Mouse (Mus musculus): ENCODE data around the gene Gm8369. TPM values are rescaled to one million over a fixed set of nuclear protein-coding genes. Genes with fewer than 3 reads are reported as not detected.
A peak's percentile ranks its signal among the peaks of the same experiment; 100 is the strongest.
"Not testable (repeated sequence)": the region's sequence is repeated elsewhere in the genome, so short reads cannot be mapped to it uniquely, and the experiment has no call there.

The Gm8369 gene
- total and polyA plus RNA-seq, 2 experiments from 2014 or later: not detected

GRCm38 (mm10) chr19:11533888-11534445 is 48.2 kb downstream of the Gm8369 start:
- Histone ChIP-seq H3K27ac (ENCODE audit: low read depth) (no peak overlapping the region), H3K9ac (replicated peaks; ENCODE audit: low read depth, low read length) (no peak overlapping the region), H3K4me3 (ENCODE audit: low read depth, low read length) (no peak overlapping the region), H3K36me3 (replicated peaks; ENCODE audit: control insufficient read depth, insufficient read depth, low read length) (no peaks in the 10 kb centered on the region), H3K4me2 (ENCODE audit: low read depth, low read length) (no peak overlapping the region), H3K4me1 (ENCODE audit: control insufficient read depth, insufficient read depth) (no peaks in the 10 kb centered on the region), H3K27me3 (ENCODE audit: control insufficient read depth, insufficient read depth, low read length) (no peaks in the 10 kb centered on the region), H3K9me3 (replicated peaks; ENCODE audit: control insufficient read depth, low read length) (no peaks in the 10 kb centered on the region)
- no peak for DNase-seq (ENCODE audit: low spot score)
- TF ChIP-seq CTCF (IDR thresholded peaks at IDR 0.05; ENCODE audit: low read depth): no peak
- TF ChIP-seq EP300 (IDR thresholded peaks at IDR 0.05; ENCODE audit: low read depth): no peak
- WGBS: 28% methylated on average over 2 of the region's 2 CpGs
- ATAC-seq (ENCODE audit: insufficient read depth, low read depth): no peak

- DNase-seq (ENCODE audit: low spot score): no peak
These were observed 50.9 kb downstream of the Gm8369 start, which contains the start of gene Ms4a4d for GRCm38 (mm10) chr19:11536593-11536992. TSS of gene Ms4a4d (plus strand) at chr19:11536801.

DNA sequence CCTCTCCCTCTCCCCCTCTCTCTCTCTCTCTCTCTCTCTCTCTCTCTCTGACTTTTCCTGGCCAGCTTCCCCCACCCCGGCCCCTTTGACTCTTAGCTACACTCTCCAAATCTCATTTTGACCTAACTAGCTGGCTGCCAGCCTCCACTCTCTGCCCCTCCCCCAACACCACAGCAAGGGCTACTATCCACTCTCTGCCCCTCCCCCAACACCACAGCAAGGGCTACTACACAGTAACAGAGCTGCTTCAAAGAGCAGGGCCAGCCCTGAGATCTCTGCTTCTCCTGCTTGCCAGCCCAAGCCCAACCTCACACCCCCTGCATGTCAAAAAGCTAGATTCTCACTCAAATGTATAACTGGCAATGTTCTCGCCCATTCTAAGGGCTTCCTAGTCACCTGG is 51.6 kb downstream of the Gm8369 start:
- H3K9me3 ChIP-seq (replicated peaks; ENCODE audit: control insufficient read depth, low read length): no peaks in the 10 kb centered on the region
- DNase-seq (ENCODE audit: low spot score) (no peak), ATAC-seq (ENCODE audit: insufficient read depth, low read depth) (no peak)
- H3K27me3 ChIP-seq (ENCODE audit: control insufficient read depth, insufficient read depth, low read length): no peaks in the 10 kb centered on the region
- H3K4me1 ChIP-seq (ENCODE audit: control insufficient read depth, insufficient read depth): no peaks in the 10 kb centered on the region
- H3K4me3 ChIP-seq (ENCODE audit: low read depth, low read length): no peak overlapping the region
- no peaks in the 10 kb centered on the region for H3K36me3 ChIP-seq (replicated peaks; ENCODE audit: control insufficient read depth, insufficient read depth, low read length)
- no peak overlapping the region for H3K4me2 ChIP-seq (ENCODE audit: low read depth, low read length)
- H3K9ac ChIP-seq (replicated peaks; ENCODE audit: low read depth, low read length): no peak overlapping the region
- no peak overlapping the region for H3K27ac ChIP-seq (ENCODE audit: low read depth)
- TF ChIP-seq CTCF (IDR thresholded peaks at IDR 0.05; ENCODE audit: low read depth): no peak
- no peak for TF ChIP-seq EP300 (IDR thresholded peaks at IDR 0.05; ENCODE audit: low read depth)
- 30% methylated on average over 2 of the region's 2 CpGs for WGBS

More at GRCm38 (mm10) chr19:11536593-11536992, 50.9 kb downstream of the Gm8369 start, which contains the start of gene Ms4a4d:
- ATAC-seq (ENCODE audit: insufficient read depth, low read depth): 0 out of 2 replicates have a peak, but pooled peaks have one; percentile 24
- no peaks in the 10 kb centered on the region for H3K27me3 ChIP-seq (ENCODE audit: control insufficient read depth, insufficient read depth, low read length)
- no peaks in the 10 kb centered on the region for H3K9me3 ChIP-seq (replicated peaks; ENCODE audit: control insufficient read depth, low read length)
- 13% methylated on average over 7 of the region's 7 CpGs for WGBS
- H3K4me1 ChIP-seq (ENCODE audit: control insufficient read depth, insufficient read depth): no peaks in the 10 kb centered on the region
- H3K4me2 ChIP-seq (ENCODE audit: low read depth, low read length): no peak within 1 kb of the TSS
- no peak within 1 kb of the TSS for H3K9ac ChIP-seq (replicated peaks; ENCODE audit: low read depth, low read length)
- no peaks in the 10 kb centered on the region for H3K36me3 ChIP-seq (replicated peaks; ENCODE audit: control insufficient read depth, insufficient read depth, low read length)
- TF ChIP-seq EP300 (IDR thresholded peaks at IDR 0.05; ENCODE audit: low read depth) (no peak), CTCF (IDR thresholded peaks at IDR 0.05; ENCODE audit: low read depth) (no peak)
- H3K4me3 ChIP-seq (ENCODE audit: low read depth, low read length): no peak within 1 kb of the TSS
- no peak within 1 kb of the TSS for H3K27ac ChIP-seq (ENCODE audit: low read depth)

DNA sequence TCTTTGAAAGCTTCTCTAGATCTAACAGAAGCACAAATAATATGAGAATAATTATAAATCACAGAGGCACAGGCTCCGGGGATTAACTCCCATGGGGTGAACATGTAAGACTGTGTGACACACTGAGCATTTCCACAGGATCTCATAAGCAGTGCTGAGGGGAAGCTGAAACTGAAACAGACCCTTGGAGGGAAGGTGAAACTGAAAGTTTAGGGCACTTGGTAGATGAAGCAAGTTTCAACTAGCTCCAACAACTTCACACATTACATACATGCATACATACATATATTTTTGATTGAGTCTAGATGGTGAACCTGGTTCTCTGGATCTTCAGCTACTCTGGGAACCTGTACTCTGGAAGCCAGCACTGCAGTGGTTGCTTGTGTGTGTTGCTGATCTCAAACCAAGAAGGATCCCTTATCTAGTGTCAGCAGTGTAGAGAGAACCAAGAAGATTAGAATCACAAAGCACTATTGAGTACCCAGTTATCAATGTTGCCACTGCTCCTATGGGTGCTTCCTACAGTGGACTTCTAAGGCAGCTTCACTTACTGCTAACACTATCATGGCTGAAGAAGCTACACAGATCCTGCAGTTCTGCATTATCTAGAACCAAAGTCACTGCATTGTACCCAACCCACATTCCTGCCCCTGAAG is 54.6 kb downstream of the Gm8369 start:
- H3K27ac ChIP-seq (ENCODE audit: low read depth); H3K4me1 ChIP-seq (ENCODE audit: control insufficient read depth, insufficient read depth); H3K9me3 ChIP-seq (replicated peaks; ENCODE audit: control insufficient read depth, low read length); H3K4me3 ChIP-seq (ENCODE audit: low read depth, low read length); H3K27me3 ChIP-seq (ENCODE audit: control insufficient read depth, insufficient read depth, low read length); ATAC-seq (ENCODE audit: insufficient read depth, low read depth); H3K4me2 ChIP-seq (ENCODE audit: low read depth, low read length); H3K9ac ChIP-seq (replicated peaks; ENCODE audit: low read depth, low read length); DNase-seq (ENCODE audit: low spot score); H3K36me3 ChIP-seq (replicated peaks; ENCODE audit: control insufficient read depth, insufficient read depth, low read length): not testable (repeated sequence)
- 75% methylated on average over 1 of the region's 1 CpGs for WGBS

DNA sequence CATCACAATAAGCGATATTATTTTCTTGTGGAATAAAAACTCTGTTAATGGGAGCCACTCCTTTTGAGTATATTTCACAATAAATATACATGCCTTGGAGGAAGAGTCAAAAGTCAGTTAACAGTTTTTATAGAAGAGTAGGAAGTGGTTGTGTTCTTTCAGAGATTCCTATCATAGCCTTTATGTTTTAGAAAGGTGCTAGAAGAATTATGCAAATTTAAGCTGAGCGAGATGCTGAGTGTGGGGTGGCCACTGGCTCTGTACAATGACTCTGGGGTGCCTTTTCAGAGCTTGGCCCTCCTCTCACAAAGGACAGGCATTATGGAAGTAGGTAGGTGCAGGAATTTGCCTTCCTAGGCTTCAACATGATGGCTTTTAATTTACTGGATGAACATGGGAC is 58.6 kb downstream of the Gm8369 start:
- H3K27me3 ChIP-seq (ENCODE audit: control insufficient read depth, insufficient read depth, low read length); H3K36me3 ChIP-seq (replicated peaks; ENCODE audit: control insufficient read depth, insufficient read depth, low read length); H3K4me1 ChIP-seq (ENCODE audit: control insufficient read depth, insufficient read depth); H3K4me3 ChIP-seq (ENCODE audit: low read depth, low read length); H3K27ac ChIP-seq (ENCODE audit: low read depth); H3K9ac ChIP-seq (replicated peaks; ENCODE audit: low read depth, low read length); H3K9me3 ChIP-seq (replicated peaks; ENCODE audit: control insufficient read depth, low read length); ATAC-seq (ENCODE audit: insufficient read depth, low read depth); DNase-seq (ENCODE audit: low spot score); H3K4me2 ChIP-seq (ENCODE audit: low read depth, low read length): not testable (repeated sequence)
- WGBS: 68% methylated on average over 2 of the region's 2 CpGs

DNA sequence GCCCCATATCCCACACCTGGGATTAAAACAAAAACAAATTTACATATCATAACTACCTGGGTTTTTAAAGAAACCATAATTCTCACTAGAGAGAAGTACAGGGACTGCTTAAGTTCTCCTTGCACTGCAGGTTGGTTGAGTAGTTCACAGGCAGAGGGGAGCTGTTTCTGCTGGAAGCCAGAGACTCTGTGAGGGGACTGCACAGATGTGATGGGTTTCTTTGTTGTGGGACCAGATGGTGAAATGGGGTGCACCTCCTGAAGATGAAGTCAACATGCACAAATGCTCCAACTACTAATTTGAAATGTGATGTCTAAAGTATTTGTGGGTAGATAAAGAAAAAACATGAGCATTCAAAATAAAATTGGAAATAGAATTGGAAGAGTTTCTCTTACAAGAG is 62.2 kb downstream of the Gm8369 start:
- Histone ChIP-seq H3K27me3 (ENCODE audit: control insufficient read depth, insufficient read depth, low read length) (no peaks in the 10 kb centered on the region), H3K9ac (replicated peaks; ENCODE audit: low read depth, low read length) (no peak overlapping the region), H3K4me2 (ENCODE audit: low read depth, low read length) (no peak overlapping the region), H3K4me3 (ENCODE audit: low read depth, low read length) (no peak overlapping the region), H3K9me3 (replicated peaks; ENCODE audit: control insufficient read depth, low read length) (no peaks in the 10 kb centered on the region), H3K4me1 (ENCODE audit: control insufficient read depth, insufficient read depth) (no peaks in the 10 kb centered on the region), H3K27ac (ENCODE audit: low read depth) (no peak overlapping the region), H3K36me3 (replicated peaks; ENCODE audit: control insufficient read depth, insufficient read depth, low read length) (no peaks in the 10 kb centered on the region)
- ATAC-seq (ENCODE audit: insufficient read depth, low read depth) (no peak), DNase-seq (ENCODE audit: low spot score) (no peak)
- no peak for TF ChIP-seq CTCF (IDR thresholded peaks at IDR 0.05; ENCODE audit: low read depth)
- no peak for TF ChIP-seq EP300 (IDR thresholded peaks at IDR 0.05; ENCODE audit: low read depth)

Data from heart, postnatal 0 days (tissue).